Mouse (Mus musculus) liver, embryonic 16.5 days (tissue): ENCODE data around the gene Csf3r. TPM values are rescaled to one million over a fixed set of nuclear protein-coding genes. Genes with fewer than 3 reads are reported as not detected.

Experiments
- ATAC-seq: fragments of 200-750 bp; cut with Nextera tagmentation; 2 replicates; pipeline ENCODE4 v1.8.0; 2017; ENCODE audit warnings: low read depth, mild to moderate bottlenecking, moderate number of reproducible peaks, moderate library complexity
- H3K27ac ChIP-seq: fragments of 300-500 bp; sonication (generic); 2 replicates; pipeline ENCODE4 v1.5.1; 2014; ENCODE audit warnings: mild to moderate bottlenecking, low read length
- H3K27me3 ChIP-seq: fragments of 300-500 bp; sonication (generic); 2 replicates; pipeline ENCODE4 v1.6.1; 2014; ENCODE audit warnings: low read depth, low read length, mixed read lengths; ENCODE audit not compliant: control insufficient read depth, insufficient read depth
- H3K36me3 ChIP-seq: fragments of 300-500 bp; sonication (generic); 2 replicates; pipeline ENCODE4 v1.6.1; 2014; ENCODE audit warnings: mild to moderate bottlenecking; ENCODE audit not compliant: control insufficient read depth, insufficient read depth
- H3K4me1 ChIP-seq: fragments of 300-500 bp; sonication (generic); 2 replicates; pipeline ENCODE4 v1.6.1; 2014; ENCODE audit warnings: low read depth, low read length, mixed read lengths; ENCODE audit not compliant: control insufficient read depth
- H3K4me2 ChIP-seq: fragments of 300-500 bp; sonication (generic); 2 replicates; pipeline ENCODE4 v1.6.1; 2014; ENCODE audit warnings: low read depth, low read length, mixed read lengths
- H3K4me3 ChIP-seq: fragments of 300-500 bp; sonication (generic); 2 replicates; pipeline ENCODE4 v1.5.1; 2014; ENCODE audit warnings: low read depth, mild to moderate bottlenecking, low read length
- H3K9ac ChIP-seq: fragments of 300-500 bp; sonication (generic); 2 replicates; pipeline ENCODE4 v1.6.1; 2014; ENCODE audit warnings: low read depth, low read length
- H3K9me3 ChIP-seq: fragments of 300-500 bp; sonication (generic); replicated peaks from 2 replicates; pipeline ENCODE4 v1.6.1; 2016; ENCODE audit warnings: low read length; ENCODE audit not compliant: control insufficient read depth
- WGBS: fragments of 180-500 bp; shearing (Covaris S2); extraction: QIAGEN DNeasy Blood & Tissue Kit; methylation state at CpG from one replicate; pipeline ENCODE4 v1.1.7; 2014; ENCODE audit not compliant: insufficient replicate concordance; 5-methylcytosine and 5-hydroxymethylcytosine counted together
- polyA plus RNA-seq: library from polyadenylated mRNA; unstranded; fragments of >200 nt; fragmentation: Nextera tagmentation; extraction: Ambion mirVana; gene quantifications from 2 replicates; pipeline ENCODE4 v1.2.1, GENCODE M21; 2015

Gene Csf3r
- polyA plus RNA-seq, 1 experiment from 2014 or later: 5.5 TPM

DNA sequence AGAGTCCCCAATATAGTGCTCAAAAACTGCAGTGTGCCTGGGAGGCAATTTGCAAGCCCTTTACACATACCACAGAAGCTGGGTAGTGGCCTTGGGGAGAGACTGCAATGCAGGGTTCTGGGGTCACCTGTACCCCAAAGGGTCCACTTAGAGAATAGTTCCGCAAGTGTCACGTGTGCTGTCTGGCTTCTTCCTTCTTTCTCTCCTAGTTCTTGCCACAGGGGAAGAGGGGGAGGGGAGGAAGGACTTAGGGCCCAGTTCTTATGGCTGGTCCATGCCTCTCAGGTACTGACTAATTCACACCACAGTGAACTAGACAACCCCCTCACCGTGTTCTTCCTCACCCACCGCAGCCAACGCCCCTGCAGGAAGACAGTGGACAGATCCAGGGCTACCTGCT, 11.1 kb downstream of the Csf3r start:
- Histone ChIP-seq H3K4me1 (no peaks in the 10 kb centered on the region), H3K27me3 (no peaks in the 10 kb centered on the region), H3K4me3 (no peak overlapping the region), H3K4me2 (no peak overlapping the region), H3K36me3 (no peaks in the 10 kb centered on the region), H3K27ac (no peak overlapping the region), H3K9ac (no peak overlapping the region), H3K9me3 (no peaks in the 10 kb centered on the region)
- WGBS: 66% methylated on average over 5 of the region's 5 CpGs
- ATAC-seq: peak; percentile 5; the same call in 1 of the 2 replicates

DNA sequence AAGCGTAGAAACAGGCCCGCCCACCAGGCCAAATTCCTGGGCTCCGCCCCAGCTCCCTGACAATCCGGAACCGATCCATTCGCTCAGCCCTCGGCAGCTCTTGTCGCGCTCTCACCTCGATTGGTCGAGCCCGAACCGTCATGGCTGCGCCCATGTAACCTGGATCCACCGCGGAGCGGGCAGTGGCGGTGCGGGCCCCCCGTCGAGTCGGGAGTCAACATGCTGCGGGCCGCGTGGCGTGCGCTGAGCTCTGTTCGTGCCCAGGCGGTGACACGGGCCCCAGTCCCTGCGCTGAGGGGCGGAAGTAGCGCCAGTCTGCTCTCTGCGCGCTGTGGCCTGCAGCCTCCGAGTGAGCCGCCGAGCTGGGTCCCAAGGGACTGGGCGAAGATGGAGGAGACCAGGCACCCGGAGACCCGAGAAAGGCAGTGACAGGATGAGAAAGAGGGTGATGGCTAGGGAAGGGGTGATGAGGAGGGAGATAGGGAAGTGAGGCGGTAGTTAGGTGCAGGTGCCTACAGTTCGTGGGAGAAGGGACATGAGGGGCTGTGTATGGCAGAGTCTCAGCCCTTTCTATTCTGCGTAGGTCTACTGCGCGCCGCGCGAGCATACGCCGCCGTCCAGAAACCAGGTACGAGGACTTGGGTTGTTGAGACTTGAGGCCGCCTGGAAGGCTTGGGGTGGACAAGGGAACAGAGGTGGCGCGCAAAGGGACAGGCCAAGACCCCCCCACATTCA, 22.7 kb downstream of the Csf3r start, which contains the start of gene Mrps15:
TSS of gene Mrps15 (plus strand) at position 75 of the 735 bp plus-strand sequence.
- Histone ChIP-seq H3K36me3 (peaks cover 2% of the 10 kb centered on the region; the same call in 1 of the 2 replicates), H3K27ac (peak within 1 kb of the TSS; percentile 76), H3K9ac (peak within 1 kb of the TSS; percentile 82), H3K4me1 (peaks cover 11% of the 10 kb centered on the region), H3K4me2 (peak within 1 kb of the TSS; percentile 82), H3K27me3 (no peaks in the 10 kb centered on the region), H3K9me3 (no peaks in the 10 kb centered on the region), H3K4me3 (peak within 1 kb of the TSS; percentile 83)
- peak; percentile 94 for ATAC-seq
- under 1% methylated on average over 56 of the region's 56 CpGs for WGBS

GRCm38 (mm10) chr4:126051617-126052016, 27.3 kb downstream of the Csf3r start:
- H3K36me3 ChIP-seq: peaks cover 7% of the 10 kb centered on the region; the same call in 1 of the 2 replicates
- H3K27me3 ChIP-seq: no peaks in the 10 kb centered on the region
- no peak overlapping the region for H3K9ac ChIP-seq
- H3K9me3 ChIP-seq: no peaks in the 10 kb centered on the region
- H3K4me3 ChIP-seq: no peak overlapping the region
- H3K4me1 ChIP-seq: peaks cover 13% of the 10 kb centered on the region
- 62% methylated on average over 7 of the region's 7 CpGs for WGBS
- no peak overlapping the region for H3K27ac ChIP-seq
- H3K4me2 ChIP-seq: no peak overlapping the region
- ATAC-seq: no peak

GRCm38 (mm10) chr4:126057207-126058133, 33.1 kb downstream of the Csf3r start:
- Histone ChIP-seq H3K36me3 (peaks cover 5% of the 10 kb centered on the region; the same call in 1 of the 2 replicates), H3K9me3 (no peaks in the 10 kb centered on the region), H3K4me2 (peak overlapping the region; percentile 79), H3K9ac (peak overlapping the region; percentile 76), H3K27ac (peak overlapping the region; percentile 86), H3K4me1 (peaks cover 21% of the 10 kb centered on the region), H3K4me3 (peak overlapping the region; percentile 82), H3K27me3 (no peaks in the 10 kb centered on the region)
- 7% methylated on average over 19 of the region's 19 CpGs for WGBS
- ATAC-seq: peak; percentile 16

DNA sequence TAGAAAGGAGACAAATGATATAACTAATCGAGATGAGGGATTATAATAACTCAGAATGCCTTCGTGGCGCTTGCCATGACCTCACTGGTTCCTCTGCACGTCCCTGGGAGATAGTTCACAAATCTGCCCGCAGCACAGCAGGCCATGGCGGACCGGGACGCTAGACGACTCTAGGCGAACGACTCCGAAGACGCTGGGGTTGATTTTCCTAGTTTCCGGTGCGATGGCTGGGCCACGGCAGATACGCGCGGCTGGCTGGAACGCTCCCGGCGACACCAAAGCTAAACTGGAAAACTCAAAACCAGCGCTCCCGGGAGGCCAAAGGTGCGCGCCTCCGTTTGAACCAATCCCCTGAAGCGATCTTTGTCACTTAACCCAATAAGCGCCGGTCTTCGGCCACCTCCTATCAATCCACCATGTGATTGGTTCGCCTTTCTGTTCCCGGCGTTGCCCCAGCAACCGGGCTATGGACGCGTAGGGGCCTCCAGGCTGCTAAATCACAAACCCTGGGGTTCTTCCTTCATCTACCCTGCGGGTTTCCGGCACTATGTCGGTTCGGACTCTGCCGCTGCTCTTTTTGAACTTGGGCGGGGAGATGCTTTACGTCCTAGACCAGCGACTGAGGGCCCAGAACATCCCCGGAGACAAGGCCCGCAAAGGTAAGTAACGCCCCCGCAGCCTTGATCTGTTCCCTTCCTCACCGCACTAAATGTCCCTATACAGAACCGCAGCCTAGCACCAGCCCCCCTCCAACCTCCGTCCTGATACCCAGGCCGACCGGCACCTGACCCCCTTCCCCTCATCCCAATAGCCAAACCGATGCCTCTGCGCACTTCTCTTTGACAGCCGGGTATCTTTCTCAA, 34.0 kb downstream of the Csf3r start, which contains the start of gene Oscp1:
TSS of gene Oscp1 (plus strand) at position 432 of the 863 bp plus-strand sequence.
- H3K27ac ChIP-seq: peak within 1 kb of the TSS; percentile 86
- peaks cover 5% of the 10 kb centered on the region; the same call in 1 of the 2 replicates for H3K36me3 ChIP-seq
- peaks cover 21% of the 10 kb centered on the region for H3K4me1 ChIP-seq
- under 1% methylated on average over 57 of the region's 57 CpGs for WGBS
- H3K9ac ChIP-seq: peak within 1 kb of the TSS; percentile 76
- peak within 1 kb of the TSS; percentile 79 for H3K4me2 ChIP-seq
- peak; percentile 98 for ATAC-seq
- H3K4me3 ChIP-seq: peak within 1 kb of the TSS; percentile 82
- H3K9me3 ChIP-seq: no peaks in the 10 kb centered on the region
- no peaks in the 10 kb centered on the region for H3K27me3 ChIP-seq

DNA sequence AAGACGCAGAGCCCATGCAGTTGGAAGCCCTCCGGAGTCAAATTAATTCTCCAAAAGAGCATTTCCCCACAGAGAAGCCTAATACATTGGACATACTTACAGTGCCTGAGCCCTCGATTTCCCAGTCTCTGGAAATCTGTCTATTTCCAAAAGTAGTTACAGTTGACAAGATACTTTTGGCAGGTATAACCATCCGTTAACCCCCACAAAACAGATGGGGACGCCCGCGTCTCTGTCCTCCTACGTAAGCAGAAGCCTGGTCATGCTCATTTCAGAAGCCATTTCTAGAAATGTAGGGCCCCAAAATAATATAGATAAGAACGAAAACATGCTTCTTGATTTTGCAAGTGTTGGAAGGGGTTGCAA, 34.6 kb downstream of the Csf3r start:
- no peak overlapping the region for H3K27ac ChIP-seq
- H3K36me3 ChIP-seq: peaks cover 5% of the 10 kb centered on the region; the same call in 1 of the 2 replicates
- H3K9ac ChIP-seq: peak overlapping the region; percentile 38
- no peak for ATAC-seq
- peaks cover 21% of the 10 kb centered on the region for H3K4me1 ChIP-seq
- H3K27me3 ChIP-seq: no peaks in the 10 kb centered on the region
- 39% methylated on average over 9 of the region's 9 CpGs for WGBS
- H3K4me2 ChIP-seq: peak overlapping the region; percentile 79
- H3K4me3 ChIP-seq: peak overlapping the region; percentile 82
- H3K9me3 ChIP-seq: no peaks in the 10 kb centered on the region

DNA sequence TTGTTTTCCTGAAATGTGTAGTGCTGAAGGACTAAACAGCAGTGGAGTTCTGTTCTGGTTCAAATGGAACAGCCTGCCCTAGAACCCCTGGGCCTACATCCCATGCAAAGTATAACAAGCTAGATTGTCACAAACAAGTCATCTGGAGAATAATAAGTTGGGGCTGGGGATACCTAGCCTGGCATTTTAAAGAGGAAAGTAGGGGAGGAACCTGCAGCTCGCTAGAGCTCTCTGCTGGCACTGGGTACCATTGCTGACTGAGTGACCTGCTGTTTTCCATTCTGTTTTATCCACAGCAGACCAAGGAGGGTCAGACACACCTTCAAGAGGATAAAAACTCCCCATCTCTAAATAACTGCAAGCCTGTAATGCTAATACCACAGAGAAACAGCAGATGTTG, 38.5 kb downstream of the Csf3r start:
- H3K9me3 ChIP-seq: no peaks in the 10 kb centered on the region
- WGBS: 42% methylated on average over 1 of the region's 1 CpGs
- no peak overlapping the region for H3K9ac ChIP-seq
- H3K4me2 ChIP-seq: no peak overlapping the region
- no peak overlapping the region for H3K4me3 ChIP-seq
- no peaks in the 10 kb centered on the region for H3K36me3 ChIP-seq
- no peak overlapping the region for H3K27ac ChIP-seq
- peaks cover 8% of the 10 kb centered on the region for H3K4me1 ChIP-seq
- no peaks in the 10 kb centered on the region for H3K27me3 ChIP-seq
- no peak for ATAC-seq

DNA sequence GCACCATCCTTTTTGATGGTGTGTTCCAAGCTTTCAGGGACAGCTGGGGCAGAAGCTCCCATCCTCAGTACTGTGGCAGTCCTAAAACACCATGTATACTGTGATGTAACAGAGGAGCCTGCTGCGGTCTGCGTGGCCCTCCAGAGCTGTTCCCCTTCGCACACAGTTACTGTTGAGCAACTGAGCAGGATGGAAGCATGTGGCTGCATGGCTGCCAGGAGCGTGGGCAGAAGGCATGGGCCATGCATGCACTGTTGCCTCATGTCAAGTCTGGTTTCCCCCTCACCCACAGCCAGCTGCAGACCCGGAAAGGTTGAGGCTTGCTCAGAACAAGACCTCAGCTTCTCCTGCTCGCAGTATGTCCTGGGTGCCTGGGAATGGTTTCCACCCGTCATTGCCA, 40.9 kb downstream of the Csf3r start:
- Histone ChIP-seq H3K36me3 (no peaks in the 10 kb centered on the region), H3K4me3 (no peak overlapping the region), H3K4me2 (no peak overlapping the region), H3K9ac (no peak overlapping the region), H3K27me3 (no peaks in the 10 kb centered on the region), H3K27ac (no peak overlapping the region), H3K4me1 (no peaks in the 10 kb centered on the region), H3K9me3 (no peaks in the 10 kb centered on the region)
- 48% methylated on average over 7 of the region's 7 CpGs for WGBS
- 0 out of 2 replicates have a peak, but pooled peaks have one; percentile 37 for ATAC-seq
